Comparison of ENCODE assay signal across 10 mouse cellular contexts in genomic region chr4:106123038-106123654, GRCm38 (mm10).
A peak's percentile ranks its signal among the peaks of the same experiment; 100 is the strongest.
DNase-seq lines count a peak whose midpoint lies in the region; ATAC-seq and TF ChIP-seq lines count a peak whose summit lies in the region.
"Had no signal": no experiment of that assay in that cellular context is flagged by ENCODE, and none has a peak within 500 bp of the region (broad histone marks: within the 10 kb centered on the region; RNA-seq: fewer than 3 reads in every experiment).

No protein-coding gene starts in this region.

- H3K36me3 ChIP-seq in heart, embryonic 10.5 days, result no peaks in the 10 kb centered on the region
- no peaks in the 10 kb centered on the region for H3K36me3 ChIP-seq in forebrain, postnatal 0 days (ENCODE audit: insufficient read depth)
- H3K36me3 ChIP-seq: limb, embryonic 13.5 days had no signal

- H3K4me2 ChIP-seq in forebrain, postnatal 0 days (ENCODE audit: low read depth), result no peak overlapping the region
- H3K4me2 ChIP-seq: limb, embryonic 13.5 days had no signal

- no peaks in the 10 kb centered on the region for H3K9me3 ChIP-seq in heart, embryonic 10.5 days
- H3K9me3 ChIP-seq in forebrain, postnatal 0 days (ENCODE audit: low read length), result no peaks in the 10 kb centered on the region
- H3K9me3 ChIP-seq: limb, embryonic 13.5 days; megakaryocyte, embryonic 14.5 days had no signal

- no peak overlapping the region for H3K4me3 ChIP-seq in heart, embryonic 10.5 days
- no peak overlapping the region for H3K4me3 ChIP-seq in forebrain, postnatal 0 days (ENCODE audit: low read depth, low read length)
- H3K4me3 ChIP-seq: limb, embryonic 13.5 days; megakaryocyte, embryonic 14.5 days had no signal

- 71% methylated on average over 8 of the region's 8 CpGs for WGBS in heart, embryonic 10.5 days
- WGBS in forebrain, postnatal 0 days, result 89% methylated on average over 8 of the region's 8 CpGs

- TF ChIP-seq CTCF in forebrain, postnatal 0 days (IDR thresholded peaks at IDR 0.05; ENCODE audit: low read depth), result no peak

- H3K4me1 ChIP-seq in heart, embryonic 10.5 days, result peaks cover 7% of the 10 kb centered on the region; the same call in 1 of the 2 replicates
- no peaks in the 10 kb centered on the region for H3K4me1 ChIP-seq in forebrain, postnatal 0 days (ENCODE audit: insufficient read depth)

- H3K9ac ChIP-seq in forebrain, postnatal 0 days, result no peak overlapping the region
- H3K9ac ChIP-seq: limb, embryonic 13.5 days had no signal

- no peak overlapping the region for H3K27ac ChIP-seq in heart, embryonic 10.5 days
- H3K27ac ChIP-seq in forebrain, postnatal 0 days (ENCODE audit: low read depth, low read length), result no peak overlapping the region
- H3K27ac ChIP-seq: limb, embryonic 13.5 days had no signal

- intact Hi-C loops in heart, postnatal 25 days (cut with DNase I), result no loop called here

- no peak for ATAC-seq in forebrain, postnatal 0 days

- no peaks in the 10 kb centered on the region for H3K27me3 ChIP-seq in heart, embryonic 10.5 days (ENCODE audit: insufficient read depth, poor library complexity, severe bottlenecking)
- H3K27me3 ChIP-seq in forebrain, postnatal 0 days (ENCODE audit: insufficient read depth, low read length), result no peaks in the 10 kb centered on the region
- H3K27me3 ChIP-seq: limb, embryonic 13.5 days had no signal

- DNase-seq in heart, adult 18-20 months, result peak; percentile 41 to 71
- no peak for DNase-seq in heart, embryonic 10.5 days (ENCODE audit: low spot score)
- peak; percentile 59 to 69 for DNase-seq in adrenal gland, postnatal 36 days
- peak; percentile 23 for DNase-seq in heart, postnatal 25 days (ENCODE audit: low spot score)
- peak; percentile 72 for DNase-seq in urinary bladder, postnatal 14 days (ENCODE audit: low spot score)
- no peak for DNase-seq in cerebellum, adult 9-10 months
- no peak for DNase-seq in forebrain, postnatal 0 days
- DNase-seq in layer of hippocampus, postnatal 25 days (ENCODE audit: extremely low spot score in 1 of 2, low spot score in 1 of 2), result no peak

Comparison
In these comparisons a context has a peak if more than half of its experiments do, and no peak if none do; other contexts are left out.
1. DNase-seq: peak in heart, adult 18-20 months (2 of 2), adrenal gland, postnatal 36 days (2 of 2), heart, postnatal 25 days (single experiment) and urinary bladder, postnatal 14 days (single experiment); none in heart, embryonic 10.5 days (single experiment), cerebellum, adult 9-10 months (single experiment), forebrain, postnatal 0 days (single experiment) and layer of hippocampus, postnatal 25 days (0 of 2).